Mouse (Mus musculus): ENCODE measurements around the gene Zp1.

The Zp1 gene

GRCm38 (mm10) chr19:10920532-10920931 lies at the start of gene Zp1:
Gene Zp1 (minus strand): TSS chr19:10920632.
- H3K4me1 ChIP-seq (replicated peaks; ENCODE audit: low read depth, low read length), result peaks cover 31% of the 10 kb centered on the region
- no peaks in the 10 kb centered on the region for H3K9me3 ChIP-seq (ENCODE audit: low read length)
- TF ChIP-seq NANOG (IDR thresholded peaks at IDR 0.05; ENCODE audit: borderline replicate concordance, low read length) (no peak), CTCF (conservative IDR thresholded peaks at IDR 0.05; ENCODE audit: low read length) (no peak), POU5F1 (IDR thresholded peaks at IDR 0.05; ENCODE audit: borderline replicate concordance, low read length) (no peak)
- H3K36me3 ChIP-seq (ENCODE audit: insufficient read depth, low read length), result no peaks in the 10 kb centered on the region
- H3K27me3 ChIP-seq (ENCODE audit: insufficient read depth, low read length), result peaks cover 15% of the 10 kb centered on the region
- no peak within 1 kb of the TSS for H3K4me3 ChIP-seq (replicated peaks; ENCODE audit: low read length)

GRCm38 (mm10) chr19:10968578-10968977 lies 48.1 kb upstream of the Zp1 start:
- Histone ChIP-seq H3K36me3 (ENCODE audit: insufficient read depth, low read length) (no peaks in the 10 kb centered on the region), H3K27me3 (ENCODE audit: insufficient read depth, low read length) (peaks cover 53% of the 10 kb centered on the region)

DNA sequence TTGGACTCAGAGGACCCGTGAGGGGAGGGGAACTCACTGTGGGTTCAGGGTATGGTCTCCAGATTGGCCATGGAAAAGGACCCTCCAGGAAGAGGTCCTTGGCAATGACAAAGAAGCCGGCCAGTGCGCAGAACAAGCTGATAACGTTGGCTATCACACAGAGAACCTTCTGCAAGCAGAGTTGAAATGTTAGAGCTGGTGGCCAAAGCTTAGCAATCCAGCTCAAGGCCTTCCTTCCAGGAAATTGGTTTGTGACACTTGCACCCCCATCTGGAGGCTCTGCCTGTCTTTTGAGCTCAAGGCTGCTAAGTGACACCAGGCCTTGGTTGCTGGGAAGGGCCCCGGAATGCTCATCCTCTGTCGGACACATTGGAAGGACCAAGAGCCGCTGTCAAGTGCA lies 45.3 kb upstream of the Zp1 start:
- H3K9me3 ChIP-seq (ENCODE audit: low read length), result peaks cover 4% of the 10 kb centered on the region
- no peak for TF ChIP-seq POU5F1 (IDR thresholded peaks at IDR 0.05; ENCODE audit: borderline replicate concordance, low read length)
- TF ChIP-seq CTCF (conservative IDR thresholded peaks at IDR 0.05; ENCODE audit: low read length), result no peak
- no peak for TF ChIP-seq NANOG (IDR thresholded peaks at IDR 0.05; ENCODE audit: borderline replicate concordance, low read length)
- no peaks in the 10 kb centered on the region for H3K36me3 ChIP-seq (ENCODE audit: insufficient read depth, low read length)
- H3K27me3 ChIP-seq (ENCODE audit: insufficient read depth, low read length), result peaks cover 69% of the 10 kb centered on the region
- no peak overlapping the region for H3K4me3 ChIP-seq (replicated peaks; ENCODE audit: low read length)
- no peaks in the 10 kb centered on the region for H3K4me1 ChIP-seq (replicated peaks; ENCODE audit: low read depth, low read length)

More at GRCm38 (mm10) chr19:10968578-10968977, 48.1 kb upstream of the Zp1 start:
- Histone ChIP-seq H3K4me3 (replicated peaks; ENCODE audit: low read length) (no peak overlapping the region), H3K4me1 (replicated peaks; ENCODE audit: low read depth, low read length) (peaks cover 20% of the 10 kb centered on the region), H3K9me3 (ENCODE audit: low read length) (peaks cover 6% of the 10 kb centered on the region)
- no peak for TF ChIP-seq NANOG (IDR thresholded peaks at IDR 0.05; ENCODE audit: borderline replicate concordance, low read length)
- no peak for TF ChIP-seq POU5F1 (IDR thresholded peaks at IDR 0.05; ENCODE audit: borderline replicate concordance, low read length)
- no peak for TF ChIP-seq CTCF (conservative IDR thresholded peaks at IDR 0.05; ENCODE audit: low read length)

GRCm38 (mm10) chr19:10959978-10960346 lies 39.5 kb upstream of the Zp1 start:
- Histone ChIP-seq H3K27me3 (ENCODE audit: insufficient read depth, low read length) (peaks cover 31% of the 10 kb centered on the region), H3K36me3 (ENCODE audit: insufficient read depth, low read length) (no peaks in the 10 kb centered on the region), H3K9me3 (ENCODE audit: low read length) (no peaks in the 10 kb centered on the region), H3K4me3 (replicated peaks; ENCODE audit: low read length) (no peak overlapping the region), H3K4me1 (replicated peaks; ENCODE audit: low read depth, low read length) (peaks cover 15% of the 10 kb centered on the region)
- no peak for TF ChIP-seq CTCF (conservative IDR thresholded peaks at IDR 0.05; ENCODE audit: low read length)
- TF ChIP-seq POU5F1 (IDR thresholded peaks at IDR 0.05; ENCODE audit: borderline replicate concordance, low read length), result no peak
- TF ChIP-seq NANOG (IDR thresholded peaks at IDR 0.05; ENCODE audit: borderline replicate concordance, low read length), result no peak

DNA sequence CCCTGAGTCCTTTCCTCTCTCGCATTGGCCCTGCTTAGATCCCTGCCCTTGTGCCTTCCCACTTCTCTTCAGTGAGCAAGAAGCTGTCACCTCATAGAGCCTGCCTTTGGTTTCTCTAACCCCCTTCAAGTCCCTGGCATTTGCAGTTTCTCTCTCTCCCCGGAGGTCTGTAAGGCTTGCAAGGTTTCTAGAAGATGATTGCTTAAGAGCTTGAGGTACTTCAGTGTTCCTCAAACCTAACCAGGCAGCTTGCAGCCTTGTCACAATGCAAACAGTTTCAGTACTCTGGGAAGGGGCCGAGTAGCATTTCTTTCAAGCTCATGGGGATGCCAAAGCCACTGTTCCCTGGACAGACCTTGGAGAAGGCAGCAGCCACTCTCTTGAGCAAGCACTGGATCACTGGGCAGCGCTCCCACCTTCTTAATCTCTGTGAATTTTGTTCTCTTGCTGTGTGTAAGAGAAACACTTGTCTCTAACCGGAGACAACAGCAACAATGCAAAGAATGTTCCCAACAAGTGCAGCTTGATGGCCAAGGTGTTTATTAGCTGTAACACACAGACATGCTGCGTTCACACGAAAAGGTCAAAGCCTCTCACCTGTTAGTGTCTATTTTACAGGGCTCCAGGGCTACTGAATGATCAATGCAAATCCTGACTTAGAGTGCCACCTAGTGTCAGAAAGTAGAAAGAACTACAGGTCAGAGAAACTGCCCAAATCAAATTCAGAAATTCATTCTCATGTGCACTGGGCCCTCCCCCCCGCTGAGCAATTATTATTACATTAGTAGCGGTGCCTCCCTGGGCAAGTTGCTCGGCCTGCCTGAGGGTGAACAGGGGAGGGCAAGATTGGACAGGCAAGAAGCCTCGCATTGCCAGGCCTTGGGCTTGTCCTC lies 38.9 kb upstream of the Zp1 start:
- H3K9me3 ChIP-seq (ENCODE audit: low read length), result no peaks in the 10 kb centered on the region
- TF ChIP-seq CTCF (conservative IDR thresholded peaks at IDR 0.05; ENCODE audit: low read length) (peak; percentile 59), POU5F1 (IDR thresholded peaks at IDR 0.05; ENCODE audit: borderline replicate concordance, low read length) (no peak), NANOG (IDR thresholded peaks at IDR 0.05; ENCODE audit: borderline replicate concordance, low read length) (no peak)
- H3K4me1 ChIP-seq (replicated peaks; ENCODE audit: low read depth, low read length), result peaks cover 15% of the 10 kb centered on the region
- no peak overlapping the region for H3K4me3 ChIP-seq (replicated peaks; ENCODE audit: low read length)
- peaks cover 25% of the 10 kb centered on the region for H3K27me3 ChIP-seq (ENCODE audit: insufficient read depth, low read length)
- no peaks in the 10 kb centered on the region for H3K36me3 ChIP-seq (ENCODE audit: insufficient read depth, low read length)

GRCm38 (mm10) chr19:10952021-10952939 lies 31.8 kb upstream of the Zp1 start:
- H3K27me3 ChIP-seq (ENCODE audit: insufficient read depth, low read length), result peaks cover 20% of the 10 kb centered on the region
- peaks cover 6% of the 10 kb centered on the region for H3K36me3 ChIP-seq (ENCODE audit: insufficient read depth, low read length)
- peaks cover 29% of the 10 kb centered on the region for H3K4me1 ChIP-seq (replicated peaks; ENCODE audit: low read depth, low read length)
- H3K4me3 ChIP-seq (replicated peaks; ENCODE audit: low read length), result no peak overlapping the region
- no peak for TF ChIP-seq NANOG (IDR thresholded peaks at IDR 0.05; ENCODE audit: borderline replicate concordance, low read length)
- TF ChIP-seq CTCF (conservative IDR thresholded peaks at IDR 0.05; ENCODE audit: low read length), result no peak
- no peak for TF ChIP-seq POU5F1 (IDR thresholded peaks at IDR 0.05; ENCODE audit: borderline replicate concordance, low read length)
- H3K9me3 ChIP-seq (ENCODE audit: low read length), result no peaks in the 10 kb centered on the region

DNA sequence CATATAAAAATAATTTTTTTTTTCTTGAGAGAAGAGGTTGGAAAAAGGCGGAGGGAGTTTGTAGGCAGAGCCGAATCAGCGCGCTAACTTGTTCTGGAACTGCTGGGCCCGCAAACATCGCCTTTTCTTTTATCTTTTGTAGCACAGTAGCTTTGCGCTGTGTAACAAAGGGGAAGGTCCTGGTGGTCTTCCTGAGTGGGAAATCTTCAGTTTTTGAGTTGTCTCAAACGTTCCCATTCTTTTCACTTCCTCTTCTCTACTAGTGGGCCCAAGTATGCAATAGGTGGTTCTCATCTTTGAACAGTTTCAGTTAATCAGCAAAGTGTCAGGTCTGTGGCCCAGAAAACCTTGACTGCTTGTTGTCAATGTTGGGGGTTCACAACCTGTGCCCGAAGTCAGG lies 29.1 kb upstream of the Zp1 start:
- H3K9me3 ChIP-seq (ENCODE audit: low read length), result no peaks in the 10 kb centered on the region
- peaks cover 34% of the 10 kb centered on the region for H3K36me3 ChIP-seq (ENCODE audit: insufficient read depth, low read length)
- peak overlapping the region; percentile 99 for H3K4me3 ChIP-seq (replicated peaks; ENCODE audit: low read length)
- H3K4me1 ChIP-seq (replicated peaks; ENCODE audit: low read depth, low read length), result peaks cover 44% of the 10 kb centered on the region
- peaks cover 16% of the 10 kb centered on the region for H3K27me3 ChIP-seq (ENCODE audit: insufficient read depth, low read length)
- TF ChIP-seq NANOG (IDR thresholded peaks at IDR 0.05; ENCODE audit: borderline replicate concordance, low read length), result no peak
- TF ChIP-seq CTCF (conservative IDR thresholded peaks at IDR 0.05; ENCODE audit: low read length), result no peak
- TF ChIP-seq POU5F1 (IDR thresholded peaks at IDR 0.05; ENCODE audit: borderline replicate concordance, low read length), result no peak

DNA sequence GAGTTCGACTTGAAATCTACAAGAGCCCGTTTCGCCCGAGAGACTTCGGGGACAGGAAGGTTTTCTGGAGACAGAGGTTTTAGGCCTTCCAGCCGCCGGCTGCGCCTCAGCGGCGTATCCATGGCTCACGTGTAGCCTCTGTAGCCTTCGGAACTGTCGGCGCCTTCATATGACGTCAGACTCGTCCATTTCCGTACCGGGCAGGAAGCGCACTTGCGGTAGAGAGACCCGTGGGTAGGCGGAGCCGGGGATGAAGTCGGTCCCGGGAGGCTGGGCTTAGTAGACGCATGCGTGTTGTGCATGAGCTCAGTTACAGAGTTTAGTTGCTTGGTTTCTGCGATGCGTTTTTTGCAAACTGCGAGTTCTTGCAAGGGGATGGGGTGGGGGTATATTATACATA lies 28.7 kb upstream of the Zp1 start, which contains the start of gene Ccdc86:
Gene Ccdc86 (minus strand): TSS at position 155 of the 400 bp plus-strand sequence.
- TF ChIP-seq NANOG (IDR thresholded peaks at IDR 0.05; ENCODE audit: borderline replicate concordance, low read length) (no peak), POU5F1 (IDR thresholded peaks at IDR 0.05; ENCODE audit: borderline replicate concordance, low read length) (no peak), CTCF (conservative IDR thresholded peaks at IDR 0.05; ENCODE audit: low read length) (no peak)
- Histone ChIP-seq H3K4me3 (replicated peaks; ENCODE audit: low read length) (peak within 1 kb of the TSS; percentile 99), H3K36me3 (ENCODE audit: insufficient read depth, low read length) (peaks cover 38% of the 10 kb centered on the region), H3K27me3 (ENCODE audit: insufficient read depth, low read length) (peaks cover 13% of the 10 kb centered on the region), H3K4me1 (replicated peaks; ENCODE audit: low read depth, low read length) (peaks cover 44% of the 10 kb centered on the region), H3K9me3 (ENCODE audit: low read length) (no peaks in the 10 kb centered on the region)

All from E14TG2a.4 (cell line).